Mouse (Mus musculus): ENCODE measurements around the gene Cptp.

Gene Cptp

DNA sequence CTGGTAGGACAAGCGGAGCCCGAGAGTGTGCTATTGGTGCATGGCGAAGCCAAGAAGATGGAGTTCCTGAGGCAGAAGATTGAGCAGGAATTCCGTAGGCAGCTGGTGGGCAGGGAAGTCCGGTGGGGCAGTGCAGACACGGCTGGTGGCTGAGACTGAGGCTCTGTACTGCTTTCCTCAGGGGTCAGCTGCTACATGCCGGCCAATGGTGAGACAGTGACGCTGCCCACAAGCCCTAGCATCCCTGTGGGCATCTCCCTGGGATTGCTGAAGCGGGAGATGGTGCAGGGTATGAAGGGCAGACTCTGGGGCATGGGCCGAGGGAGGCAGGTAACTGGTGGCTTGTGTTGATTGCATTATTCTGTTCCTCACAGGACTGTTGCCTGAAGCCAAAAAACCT, 18.4 kb upstream of the Cptp start:
- no peak for DNase-seq (ENCODE audit: low spot score in 2 of 2)

GRCm38 (mm10) chr4:155886330-155886729, 17.1 kb upstream of the Cptp start:
- no peak for DNase-seq (ENCODE audit: low spot score in 2 of 2)

- no peak for DNase-seq (ENCODE audit: low spot score in 2 of 2)
These were observed 14.3 kb upstream of the Cptp start for GRCm38 (mm10) chr4:155883587-155883986.

DNA sequence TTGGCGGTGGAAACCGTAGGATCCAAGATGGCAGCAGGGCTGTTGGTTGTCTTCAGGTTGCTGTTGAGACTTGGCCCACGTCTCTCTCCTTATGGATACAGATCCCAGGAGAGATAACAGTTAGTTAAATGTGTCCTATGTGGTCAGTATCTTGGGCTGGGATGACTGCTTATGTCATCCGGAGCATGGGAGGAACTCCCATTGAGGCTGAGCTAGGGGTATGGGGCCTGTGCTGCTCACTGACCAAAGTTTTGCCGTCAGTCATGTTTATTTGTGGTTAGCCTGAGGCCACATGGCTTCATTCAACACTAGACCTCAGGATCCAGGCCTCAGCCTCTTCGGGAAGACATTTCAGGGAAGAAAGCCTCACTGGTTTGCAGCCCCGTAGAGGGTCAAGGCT, 2.2 kb upstream of the Cptp start:
- no peak for DNase-seq (ENCODE audit: low spot score in 2 of 2)

GRCm38 (mm10) chr4:155868614-155869298, 484 bp downstream of the Cptp start:
- no peak for DNase-seq (ENCODE audit: low spot score in 2 of 2)

DNA sequence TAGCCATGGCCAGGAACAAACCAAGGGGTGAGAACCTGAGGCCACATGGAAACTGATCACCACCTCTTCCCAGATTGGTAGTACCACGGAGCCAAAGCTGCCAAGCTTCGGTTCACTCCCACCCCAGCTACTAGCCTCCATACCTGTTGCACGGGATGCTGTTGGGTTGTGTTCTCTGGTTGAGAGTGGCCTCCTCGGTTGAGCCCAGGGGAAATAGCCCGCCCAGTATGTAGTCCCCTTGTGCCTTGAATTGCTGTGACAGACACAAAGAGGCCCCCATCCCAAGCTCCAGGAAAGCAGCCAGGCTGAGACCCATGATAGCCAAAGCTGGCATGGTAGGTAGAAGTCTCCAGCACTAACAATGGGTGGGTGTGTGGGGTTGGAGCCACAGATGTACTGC, 6.2 kb downstream of the Cptp start, which contains the start of gene Tas1r3:
Tas1r3 (minus strand) TSS at position 362 of the 400 bp plus-strand sequence.
- DNase-seq (ENCODE audit: low spot score in 2 of 2) = no peak

- DNase-seq (ENCODE audit: low spot score in 2 of 2) = no peak
These were observed 7.5 kb downstream of the Cptp start for GRCm38 (mm10) chr4:155861787-155862186.

DNA sequence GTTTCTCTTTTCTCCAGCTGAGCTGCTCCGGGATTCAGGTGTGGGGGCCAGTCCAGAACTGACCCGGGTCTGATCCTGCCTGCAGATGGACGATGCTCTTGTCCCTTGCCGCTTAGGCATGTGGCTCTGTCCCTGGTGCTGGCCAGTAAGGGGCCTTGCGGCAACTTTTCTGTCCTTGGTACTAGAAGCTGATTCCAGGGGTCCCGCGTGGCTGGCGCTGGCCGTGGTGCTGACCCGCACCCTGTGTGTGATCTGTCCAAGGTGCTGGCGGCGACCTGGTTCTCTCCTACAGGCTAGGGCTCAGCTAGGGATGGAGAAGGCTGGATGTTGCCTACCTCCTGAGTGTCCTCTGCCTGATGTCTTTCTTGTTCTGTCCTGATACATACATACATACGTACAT, 9.9 kb downstream of the Cptp start:
- no peak for DNase-seq (ENCODE audit: low spot score in 2 of 2)

DNA sequence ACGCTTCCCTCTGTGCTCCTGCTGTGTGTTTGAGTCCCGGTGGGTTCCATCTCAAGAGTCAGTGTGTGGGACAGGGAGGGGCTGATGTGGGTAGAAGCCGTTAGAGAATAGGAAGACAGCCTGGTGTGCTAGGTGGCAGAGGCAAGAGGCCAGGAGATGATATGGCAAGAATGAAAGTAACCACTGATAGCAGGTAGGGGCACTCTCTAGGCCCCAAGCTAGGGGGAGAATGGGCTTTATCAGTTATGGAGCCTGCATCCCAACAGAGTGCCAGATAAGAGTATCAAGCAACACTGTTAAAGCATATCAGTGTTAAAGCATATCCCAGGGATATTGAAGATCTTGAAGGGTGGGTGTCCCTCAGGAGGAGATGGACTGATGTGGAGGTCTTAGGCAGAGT, 12.4 kb downstream of the Cptp start:
- no peak for DNase-seq (ENCODE audit: low spot score in 2 of 2)

GRCm38 (mm10) chr4:155856071-155856470, 13.2 kb downstream of the Cptp start:
- no peak for DNase-seq (ENCODE audit: low spot score in 2 of 2)

- no peak for DNase-seq (ENCODE audit: low spot score in 2 of 2)
These were observed 14.2 kb downstream of the Cptp start for GRCm38 (mm10) chr4:155854991-155855390.

DNA sequence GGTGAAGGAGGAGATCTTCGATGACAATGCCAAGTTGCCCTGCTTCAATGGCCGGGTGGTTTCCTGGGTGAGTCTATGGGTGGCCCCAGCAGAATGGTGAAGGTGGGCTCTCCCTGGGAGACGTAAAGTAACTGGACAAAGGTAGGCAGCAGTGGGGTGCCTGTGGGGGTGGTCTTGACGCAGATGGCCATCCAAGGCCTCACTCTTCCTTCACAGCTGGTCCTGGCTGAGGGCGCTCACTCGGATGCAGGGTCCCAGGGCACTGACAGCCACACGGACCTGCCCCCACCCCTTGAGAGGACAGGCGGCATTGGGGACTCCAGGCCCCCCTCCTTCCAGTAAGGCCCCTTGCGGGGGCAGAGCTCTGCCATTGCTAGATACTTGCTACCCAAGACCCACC, 15.8 kb downstream of the Cptp start:
- no peak for DNase-seq (ENCODE audit: low spot score in 2 of 2)

DNA sequence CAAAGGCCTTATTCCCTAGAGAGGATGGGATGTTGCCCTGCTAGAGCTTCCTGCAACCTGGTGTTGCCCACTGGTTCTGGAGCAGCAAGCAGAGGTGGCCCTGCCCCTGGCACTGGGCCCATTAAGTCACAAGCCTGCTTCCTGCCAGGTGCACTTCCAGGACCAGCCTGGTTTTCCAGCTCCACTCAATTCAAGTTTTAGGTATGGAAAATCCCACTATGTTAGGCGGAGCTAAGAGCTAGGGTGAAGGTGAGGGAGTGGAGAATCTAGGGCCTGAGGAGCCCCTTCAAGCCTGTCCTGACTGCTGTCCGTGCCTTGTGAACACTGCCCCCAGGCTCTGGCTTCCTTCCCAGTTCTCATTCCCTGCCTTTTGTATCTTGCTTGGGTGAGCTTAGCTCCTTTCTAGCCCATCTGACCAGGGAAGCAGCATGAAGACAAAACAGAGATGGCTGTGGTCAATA, 17.3 kb downstream of the Cptp start:
- DNase-seq (ENCODE audit: low spot score in 2 of 2) = no peak

DNA sequence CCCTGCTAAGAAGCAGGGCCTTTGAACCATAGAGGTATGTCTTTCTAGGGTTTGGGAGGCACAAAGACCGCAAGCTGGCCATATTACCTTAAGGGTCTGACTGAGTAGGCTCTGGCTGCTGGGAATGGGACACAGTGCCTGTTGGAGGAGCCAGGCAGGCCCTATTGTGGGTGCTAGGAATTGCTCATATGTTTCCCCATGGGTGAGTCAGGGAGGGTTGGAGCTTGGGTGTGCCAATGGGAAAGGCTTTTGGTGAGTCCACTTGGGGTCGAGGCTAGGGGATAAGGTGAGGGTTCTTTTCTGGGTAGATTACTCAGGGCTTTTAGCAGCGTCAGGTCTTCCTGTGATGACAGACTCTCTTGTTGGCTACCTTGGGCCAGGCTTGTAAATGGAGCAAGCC, 17.9 kb downstream of the Cptp start:
- no peak for DNase-seq (ENCODE audit: low spot score in 2 of 2)

DNA sequence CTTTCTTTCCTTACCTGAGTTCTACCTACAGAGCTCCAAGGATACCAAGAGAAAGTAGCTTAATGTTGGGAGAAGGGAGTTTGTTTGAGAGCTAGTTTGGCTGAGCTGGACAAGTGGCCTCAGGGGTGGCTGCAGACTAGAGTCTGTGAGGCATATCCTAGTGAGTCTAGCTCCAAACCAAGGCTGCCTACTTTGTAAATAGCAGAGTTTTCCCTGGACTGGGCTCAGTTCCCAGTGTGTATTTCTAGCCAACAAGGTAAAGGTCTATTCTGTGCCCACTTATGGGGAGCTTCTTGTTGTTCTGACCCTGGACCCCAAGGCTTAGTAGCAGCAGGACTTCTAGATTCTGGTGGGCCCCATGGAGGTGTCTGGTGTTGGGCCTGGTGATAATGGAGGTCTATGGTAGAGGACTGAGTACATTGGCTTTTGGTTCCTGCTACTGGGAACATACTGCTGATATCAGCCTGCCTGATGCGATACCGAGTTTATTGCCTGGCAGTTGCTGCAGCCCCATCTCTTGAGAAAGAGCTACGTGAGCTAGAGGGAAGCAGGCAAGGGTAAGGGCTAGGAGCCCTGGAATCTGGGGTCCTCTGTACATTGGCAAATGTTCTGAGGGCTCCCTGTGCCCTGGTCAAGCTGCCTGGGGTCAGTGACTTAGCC, 19.3 kb downstream of the Cptp start:
- DNase-seq (ENCODE audit: low spot score in 2 of 2) = no peak

GRCm38 (mm10) chr4:155849391-155849790, 19.8 kb downstream of the Cptp start:
- no peak for DNase-seq (ENCODE audit: low spot score in 2 of 2)

- no peak for DNase-seq (ENCODE audit: low spot score in 2 of 2)
These were observed 20.7 kb downstream of the Cptp start for GRCm38 (mm10) chr4:155848434-155849095.

- DNase-seq (ENCODE audit: low spot score in 2 of 2) = no peak
These were observed 21.5 kb downstream of the Cptp start for GRCm38 (mm10) chr4:155847591-155848352.

GRCm38 (mm10) chr4:155846871-155847578, 22.2 kb downstream of the Cptp start, which contains the start of gene Dvl1:
Gene Dvl1 (plus strand): TSS chr4:155847402.
- peak; percentile 58 to 91 for DNase-seq (ENCODE audit: low spot score in 2 of 2)

GRCm38 (mm10) chr4:155843231-155843630, 26.0 kb downstream of the Cptp start:
- no peak for DNase-seq (ENCODE audit: low spot score in 2 of 2)

DNA sequence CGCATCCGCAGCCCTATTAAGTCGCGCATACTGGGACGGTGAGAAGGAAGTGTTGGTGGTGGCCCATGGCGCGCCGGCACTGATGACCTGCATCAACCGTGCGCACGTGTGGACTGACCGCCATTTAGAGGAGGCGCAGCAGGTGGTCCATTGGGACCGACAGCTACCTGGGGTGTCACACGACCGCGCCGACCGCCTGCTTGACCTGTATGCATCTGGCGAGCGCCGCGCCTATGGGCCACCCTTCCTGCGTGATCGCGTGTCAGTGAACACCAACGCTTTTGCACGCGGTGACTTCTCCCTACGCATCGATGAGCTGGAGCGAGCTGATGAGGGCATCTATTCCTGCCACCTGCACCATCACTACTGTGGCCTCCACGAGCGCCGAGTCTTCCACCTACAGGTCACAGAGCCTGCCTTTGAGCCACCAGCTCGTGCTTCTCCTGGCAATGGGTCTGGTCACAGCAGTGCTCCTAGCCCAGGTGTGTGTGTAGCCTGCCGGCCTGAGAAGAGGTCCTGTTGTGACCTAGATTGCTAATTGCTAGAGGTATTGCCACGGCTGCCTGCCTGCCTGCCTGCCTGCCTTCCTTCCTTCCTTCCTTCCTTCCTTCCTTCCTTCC, 27.5 kb downstream of the Cptp start:
- no peak for DNase-seq (ENCODE audit: low spot score in 2 of 2)

All from left cerebral cortex, adult 9 months (tissue).